Mouse (Mus musculus): ENCODE measurements around the gene Rnaset2a. TPM values are rescaled to one million over a fixed set of nuclear protein-coding genes. Genes with fewer than 3 reads are reported as not detected.
"Not testable (repeated sequence)": the region's sequence is repeated elsewhere in the genome, so short reads cannot be mapped to it uniquely, and the experiment has no call there.

The Rnaset2a gene
- polyA plus RNA-seq (2016; fragmentation: Nextera tagmentation; extraction: Ambion mirVana) = 16.5 and 21.6 TPM in 2 replicates

DNA sequence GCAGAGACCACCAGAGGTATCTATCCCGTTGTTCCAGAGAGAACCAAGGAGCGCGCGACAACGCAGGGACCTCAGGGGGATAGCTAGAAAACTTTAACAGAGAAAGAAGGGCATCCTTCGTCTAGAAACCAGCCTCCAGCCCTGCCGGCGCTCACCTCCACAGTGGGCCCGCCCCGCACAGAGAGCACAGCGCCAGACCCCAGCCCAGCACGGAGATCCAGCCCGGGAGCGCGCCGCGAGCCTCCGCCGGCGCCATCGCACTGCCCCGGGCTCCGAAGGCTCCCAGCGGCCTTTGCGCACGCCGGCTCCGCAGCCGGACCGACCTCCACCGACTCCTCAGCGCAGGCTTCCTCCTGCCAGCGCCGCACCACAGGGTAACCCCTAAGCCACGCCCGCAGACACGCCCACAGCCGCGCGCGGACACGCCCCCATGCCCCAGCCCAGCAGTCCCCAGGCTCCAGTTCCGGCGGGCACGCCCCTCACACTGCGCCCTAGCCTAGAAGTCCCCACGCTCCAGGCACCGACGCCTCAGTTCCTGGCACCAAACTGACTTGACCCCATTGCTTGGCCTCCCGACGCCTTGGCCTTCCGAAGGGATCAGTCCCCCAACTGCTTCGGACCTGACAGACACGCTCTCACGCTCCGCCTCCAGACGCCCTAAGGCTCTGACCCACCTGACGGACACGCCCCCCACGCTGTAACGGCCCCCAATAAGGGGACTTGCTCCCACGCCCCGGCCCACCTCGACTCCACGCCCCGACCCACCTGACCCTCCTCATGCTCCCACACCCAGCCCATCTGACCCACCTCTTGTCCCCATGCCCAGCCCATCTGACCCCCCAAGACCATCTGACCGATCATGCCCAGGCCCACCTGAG, at the start of gene Rnaset2a, which contains the start of gene Gm49673:
Gene Rnaset2a, minus strand, starts transcription at position 659 of the 878 bp plus-strand sequence.
Gene Gm49673, minus strand, starts transcription at position 350 of the 878 bp plus-strand sequence.
- Histone ChIP-seq H3K9ac (peak within 1 kb of the TSS; percentile 63), H3K4me2 (replicated peaks) (peak within 1 kb of the TSS; percentile 53), H3K4me3 (peak within 1 kb of the TSS; percentile 49)
- 1% methylated on average over 47 of the region's 67 CpGs for WGBS
- H3K9me3 ChIP-seq (replicated peaks); H3K27me3 ChIP-seq; H3K36me3 ChIP-seq; H3K4me1 ChIP-seq; H3K27ac ChIP-seq: not testable (repeated sequence)
- ATAC-seq (ENCODE audit: low FRiP score) = peak; percentile 98

DNA sequence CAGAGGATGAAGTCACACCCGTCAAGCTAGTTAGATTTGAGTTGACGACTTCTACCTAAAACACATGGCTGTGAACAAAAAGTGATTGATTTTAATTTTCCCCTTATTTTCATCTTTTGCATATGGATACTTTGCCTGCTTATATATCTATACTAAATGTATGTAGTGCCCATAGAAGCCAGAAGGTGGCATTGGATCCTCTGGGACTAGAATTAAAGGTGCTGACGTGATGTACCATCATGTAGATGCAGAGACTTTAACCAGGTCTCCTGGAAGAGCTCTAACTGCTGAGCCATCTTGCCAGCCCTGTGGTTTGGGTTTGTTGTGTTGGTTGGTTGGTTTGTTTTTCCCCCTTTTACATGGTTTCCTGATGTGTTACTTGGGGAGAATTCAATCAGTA, 49.8 kb upstream of the Rnaset2a start:
- ATAC-seq (ENCODE audit: low FRiP score) = no peak
- H3K4me2 ChIP-seq (replicated peaks) = no peak overlapping the region
- no peak overlapping the region for H3K4me3 ChIP-seq
- no peaks in the 10 kb centered on the region for H3K27me3 ChIP-seq
- H3K36me3 ChIP-seq = peaks cover 35% of the 10 kb centered on the region
- 77% methylated on average over 3 of the region's 3 CpGs for WGBS
- no peaks in the 10 kb centered on the region for H3K9me3 ChIP-seq (replicated peaks)
- H3K4me1 ChIP-seq = no peaks in the 10 kb centered on the region
- no peak overlapping the region for H3K9ac ChIP-seq
- H3K27ac ChIP-seq = no peak overlapping the region

GRCm38 (mm10) chr17:8195685-8196376, 47.9 kb upstream of the Rnaset2a start:
- H3K9me3 ChIP-seq (replicated peaks) = no peaks in the 10 kb centered on the region
- no peak overlapping the region for H3K4me2 ChIP-seq (replicated peaks)
- H3K4me3 ChIP-seq = no peak overlapping the region
- no peak for ATAC-seq (ENCODE audit: low FRiP score)
- no peaks in the 10 kb centered on the region for H3K4me1 ChIP-seq
- no peak overlapping the region for H3K9ac ChIP-seq
- H3K36me3 ChIP-seq = peaks cover 45% of the 10 kb centered on the region
- no peak overlapping the region for H3K27ac ChIP-seq
- H3K27me3 ChIP-seq = no peaks in the 10 kb centered on the region
- WGBS = 94% methylated on average over 8 of the region's 8 CpGs

- ATAC-seq (ENCODE audit: low FRiP score) = no peak
- no peak overlapping the region for H3K9ac ChIP-seq
- H3K36me3 ChIP-seq = peaks cover 62% of the 10 kb centered on the region
- no peaks in the 10 kb centered on the region for H3K4me1 ChIP-seq
- no peak overlapping the region for H3K4me2 ChIP-seq (replicated peaks)
- H3K4me3 ChIP-seq = no peak overlapping the region
- no peaks in the 10 kb centered on the region for H3K27me3 ChIP-seq
- H3K27ac ChIP-seq = no peak overlapping the region
- WGBS = 87% methylated on average over 8 of the region's 8 CpGs
- no peaks in the 10 kb centered on the region for H3K9me3 ChIP-seq (replicated peaks)
Observed at GRCm38 (mm10) chr17:8193678-8194077, 45.8 kb upstream of the Rnaset2a start.

- Histone ChIP-seq H3K27me3 (no peaks in the 10 kb centered on the region), H3K4me3 (no peak overlapping the region), H3K36me3 (peaks cover 59% of the 10 kb centered on the region), H3K4me2 (replicated peaks) (no peak overlapping the region), H3K9ac (no peak overlapping the region), H3K9me3 (replicated peaks) (no peaks in the 10 kb centered on the region), H3K27ac (no peak overlapping the region), H3K4me1 (no peaks in the 10 kb centered on the region)
- ATAC-seq (ENCODE audit: low FRiP score) = no peak
- WGBS = 94% methylated on average over 7 of the region's 7 CpGs
Observed at GRCm38 (mm10) chr17:8184217-8184616, 36.3 kb upstream of the Rnaset2a start.

DNA sequence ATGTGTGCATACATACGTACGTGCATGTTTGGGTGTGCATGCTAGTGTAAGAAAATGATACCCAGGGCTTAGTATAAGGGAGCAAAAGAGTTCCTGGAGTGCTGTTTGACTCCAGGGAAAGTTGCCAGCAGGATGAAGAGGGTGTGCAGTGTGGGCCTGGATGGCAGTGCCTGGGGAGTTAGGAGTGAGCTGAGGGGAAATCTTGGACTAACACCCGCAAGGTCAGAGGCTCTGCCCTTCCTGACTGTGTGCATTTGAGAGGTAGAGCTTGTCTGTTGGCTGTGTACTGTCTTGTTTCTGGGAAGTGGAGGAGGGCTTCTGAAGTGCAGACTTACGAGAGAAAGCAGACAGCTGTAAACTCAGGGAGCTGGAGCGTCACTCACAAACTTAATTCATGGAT, 35.9 kb upstream of the Rnaset2a start:
- H3K4me2 ChIP-seq (replicated peaks) = no peak overlapping the region
- H3K4me1 ChIP-seq = no peaks in the 10 kb centered on the region
- no peak overlapping the region for H3K9ac ChIP-seq
- no peaks in the 10 kb centered on the region for H3K9me3 ChIP-seq (replicated peaks)
- H3K4me3 ChIP-seq = no peak overlapping the region
- H3K27ac ChIP-seq = no peak overlapping the region
- WGBS = 93% methylated on average over 5 of the region's 5 CpGs
- no peak for ATAC-seq (ENCODE audit: low FRiP score)
- peaks cover 58% of the 10 kb centered on the region for H3K36me3 ChIP-seq
- no peaks in the 10 kb centered on the region for H3K27me3 ChIP-seq

GRCm38 (mm10) chr17:8177090-8177489, 29.2 kb upstream of the Rnaset2a start:
- Histone ChIP-seq H3K4me2 (replicated peaks) (no peak overlapping the region), H3K27ac (no peak overlapping the region), H3K4me3 (no peak overlapping the region), H3K27me3 (no peaks in the 10 kb centered on the region), H3K9ac (no peak overlapping the region), H3K9me3 (replicated peaks) (no peaks in the 10 kb centered on the region), H3K4me1 (peaks cover 4% of the 10 kb centered on the region), H3K36me3 (peaks cover 60% of the 10 kb centered on the region)
- no peak for ATAC-seq (ENCODE audit: low FRiP score)
- 66% methylated on average over 5 of the region's 5 CpGs for WGBS

GRCm38 (mm10) chr17:8171081-8171480, 23.2 kb upstream of the Rnaset2a start:
- Histone ChIP-seq H3K9me3 (replicated peaks) (no peaks in the 10 kb centered on the region), H3K27ac (no peak overlapping the region), H3K36me3 (peaks cover 57% of the 10 kb centered on the region), H3K27me3 (no peaks in the 10 kb centered on the region), H3K4me1 (no peaks in the 10 kb centered on the region), H3K4me2 (replicated peaks) (no peak overlapping the region), H3K9ac (no peak overlapping the region), H3K4me3 (no peak overlapping the region)
- ATAC-seq (ENCODE audit: low FRiP score) = no peak
- 70% methylated on average over 4 of the region's 4 CpGs for WGBS

DNA sequence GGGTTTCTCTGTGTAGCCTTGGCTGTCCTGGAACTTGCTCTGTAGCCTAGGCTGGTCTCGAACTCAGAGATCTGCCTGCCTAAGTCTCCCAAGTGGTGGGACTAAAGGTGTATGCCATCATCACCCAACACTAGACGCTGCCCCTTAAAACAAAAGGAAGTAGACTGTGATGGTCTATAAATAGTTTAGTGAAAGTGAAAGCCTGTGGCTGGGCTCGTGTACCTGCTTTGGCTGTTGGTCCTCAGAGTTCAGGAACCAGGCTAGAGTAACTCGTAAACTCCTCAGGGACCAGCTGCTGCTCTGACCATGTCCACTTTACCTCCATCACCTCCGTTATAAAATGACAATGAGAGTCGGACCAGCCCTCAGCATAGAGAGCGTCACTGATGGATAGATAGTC, 22.4 kb upstream of the Rnaset2a start:
- H3K36me3 ChIP-seq = peaks cover 50% of the 10 kb centered on the region
- no peaks in the 10 kb centered on the region for H3K27me3 ChIP-seq
- WGBS = 91% methylated on average over 7 of the region's 7 CpGs
- H3K4me1 ChIP-seq = no peaks in the 10 kb centered on the region
- no peak overlapping the region for H3K9ac ChIP-seq
- ATAC-seq (ENCODE audit: low FRiP score) = no peak
- H3K9me3 ChIP-seq (replicated peaks) = no peaks in the 10 kb centered on the region
- H3K4me2 ChIP-seq (replicated peaks) = no peak overlapping the region
- H3K27ac ChIP-seq = no peak overlapping the region
- no peak overlapping the region for H3K4me3 ChIP-seq

GRCm38 (mm10) chr17:8167436-8167835, 19.5 kb upstream of the Rnaset2a start:
- not testable (repeated sequence) for H3K4me3 ChIP-seq; ATAC-seq (ENCODE audit: low FRiP score); H3K4me2 ChIP-seq (replicated peaks); H3K4me1 ChIP-seq; H3K9ac ChIP-seq; H3K27ac ChIP-seq; H3K27me3 ChIP-seq; H3K9me3 ChIP-seq (replicated peaks)
- WGBS = 92% methylated on average over 7 of the region's 8 CpGs
- H3K36me3 ChIP-seq = peaks cover 25% of the 10 kb centered on the region

GRCm38 (mm10) chr17:8166454-8166853, 18.6 kb upstream of the Rnaset2a start:
- H3K27ac ChIP-seq; ATAC-seq (ENCODE audit: low FRiP score): not testable (repeated sequence)
- 29% methylated on average over 2 of the region's 3 CpGs for WGBS

DNA sequence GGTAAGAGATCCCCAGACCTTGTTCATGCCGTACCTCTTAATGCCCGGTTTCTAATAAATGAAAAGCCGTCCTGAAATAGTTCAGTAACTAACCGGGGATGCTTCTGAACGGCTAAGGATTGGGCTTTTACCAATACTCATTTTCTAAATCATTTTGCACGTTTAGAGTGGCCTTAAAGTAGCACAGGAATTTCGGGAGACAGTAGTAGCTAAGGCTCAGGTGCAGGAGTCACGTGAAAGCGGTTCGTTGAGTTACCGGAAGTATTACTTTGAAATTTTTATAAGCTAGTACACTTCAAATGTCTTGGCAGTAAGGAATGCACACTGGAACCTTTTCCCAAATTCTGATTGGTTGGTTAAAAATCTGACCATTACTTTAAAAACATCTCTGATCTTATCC, 18.1 kb upstream of the Rnaset2a start:
- H3K4me2 ChIP-seq (replicated peaks) = peak overlapping the region; percentile 51
- H3K4me1 ChIP-seq; H3K27ac ChIP-seq; H3K9me3 ChIP-seq (replicated peaks); H3K27me3 ChIP-seq; ATAC-seq (ENCODE audit: low FRiP score); H3K9ac ChIP-seq: not testable (repeated sequence)
- WGBS = 1% methylated on average over 11 of the region's 11 CpGs
- peak overlapping the region; percentile 53 for H3K4me3 ChIP-seq
- peaks cover 13% of the 10 kb centered on the region for H3K36me3 ChIP-seq

More at GRCm38 (mm10) chr17:8166454-8166853, 18.6 kb upstream of the Rnaset2a start:
- H3K9me3 ChIP-seq (replicated peaks); H3K4me1 ChIP-seq; H3K9ac ChIP-seq; H3K27me3 ChIP-seq: not testable (repeated sequence)
- peak overlapping the region; percentile 53; the same call in 1 of the 2 replicates for H3K4me3 ChIP-seq
- H3K4me2 ChIP-seq (replicated peaks) = peak overlapping the region; percentile 51
- peaks cover 16% of the 10 kb centered on the region for H3K36me3 ChIP-seq

Measured in hindbrain, embryonic 12.5 days (tissue).